ENCODE assay signal across 8 mouse cellular contexts in genomic region chr10:59949255-59949648, GRCm38 (mm10). TPM values are rescaled to one million over a fixed set of nuclear protein-coding genes. Genes with fewer than 3 reads are reported as not detected.
DNase-seq lines count a peak whose midpoint lies in the region; ATAC-seq and TF ChIP-seq lines count a peak whose summit lies in the region.

No protein-coding gene starts in this region.

- 0 out of 2 replicates have a peak, but pooled peaks have one; percentile 24 for TF ChIP-seq POLR2A in lung, adult 2 months (IDR thresholded peaks at IDR 0.05; ENCODE audit: borderline replicate concordance, extremely low read depth, low read depth, low read length)

- H3K27me3 ChIP-seq in heart, embryonic 15.5 days = no peaks in the 10 kb centered on the region
- H3K27me3 ChIP-seq in limb, embryonic 10.5 days (ENCODE audit: low read depth, poor library complexity, severe bottlenecking) = no peaks in the 10 kb centered on the region

- H3K9me3 ChIP-seq in heart, embryonic 15.5 days (replicated peaks) = no peaks in the 10 kb centered on the region
- H3K9me3 ChIP-seq in limb, embryonic 10.5 days (replicated peaks) = no peaks in the 10 kb centered on the region

- no peak overlapping the region for H3K4me3 ChIP-seq in lung, adult 2 months (replicated peaks; ENCODE audit: extremely low read depth, low read depth, low read length)
- peak overlapping the region; percentile 80; the same call in 1 of the 2 replicates for H3K4me3 ChIP-seq in heart, embryonic 15.5 days
- H3K4me3 ChIP-seq in limb, embryonic 10.5 days = peak overlapping the region; percentile 73

- peak overlapping the region; percentile 84; the same call in 1 of the 2 replicates for H3K9ac ChIP-seq in heart, embryonic 15.5 days

- peak overlapping the region; percentile 82 for H3K4me2 ChIP-seq in heart, embryonic 15.5 days

- ATAC-seq in heart, embryonic 15.5 days (replicated peaks; ENCODE audit: insufficient number of reproducible peaks, insufficient read depth, low FRiP score, low read depth) = no peak

- no peaks in the 10 kb centered on the region for H3K36me3 ChIP-seq in heart, embryonic 15.5 days
- peaks cover 17% of the 10 kb centered on the region for H3K36me3 ChIP-seq in limb, embryonic 10.5 days

- peaks cover 9% of the 10 kb centered on the region for H3K4me1 ChIP-seq in lung, adult 2 months (ENCODE audit: control insufficient read depth, insufficient read depth, low read length)
- H3K4me1 ChIP-seq in heart, embryonic 15.5 days (replicated peaks) = peaks cover 52% of the 10 kb centered on the region
- H3K4me1 ChIP-seq in limb, embryonic 10.5 days = peaks cover 44% of the 10 kb centered on the region

- TF ChIP-seq CTCF in lung, adult 2 months (IDR thresholded peaks at IDR 0.05; ENCODE audit: insufficient read depth, low read length) = no peak

- no peak for DNase-seq in lung, adult 2 months
- no peak for DNase-seq in lung, postnatal 4 days
- DNase-seq in cerebellum, adult 18-20 months = peak; percentile 61 to 64
- DNase-seq in limb, embryonic 10.5 days (ENCODE audit: low spot score) = no peak
- no peak for DNase-seq in right cerebral cortex, adult 18-20 months
- no peak for DNase-seq in thymus, adult 18-20 months
- DNase-seq in urinary bladder, adult 2 months (ENCODE audit: low spot score) = no peak

- 28% methylated on average over 1 of the region's 1 CpGs for WGBS in lung, adult 2 months
- WGBS in heart, embryonic 15.5 days = 50% methylated on average over 1 of the region's 1 CpGs
- WGBS in limb, embryonic 10.5 days = 94% methylated on average over 1 of the region's 1 CpGs

- peak overlapping the region; percentile 88 for H3K27ac ChIP-seq in heart, embryonic 15.5 days
- H3K27ac ChIP-seq in limb, embryonic 10.5 days = peak overlapping the region; percentile 43; the same call in 1 of the 2 replicates

RNA-seq across cellular contexts. Expression of gene Ddit4, which starts 2.4 kb away (rescaled TPM):
- 32.6 and 53.4 TPM in 2 replicates for polyA plus RNA-seq in lung, adult 2 months (2012; rRNA removed)
- 22.7 and 33.4 TPM in 2 replicates for polyA plus RNA-seq in heart, embryonic 15.5 days (2015; fragmentation: Nextera tagmentation; extraction: Ambion mirVana)
- polyA plus RNA-seq in limb, embryonic 10.5 days (2016; fragmentation: Nextera tagmentation; extraction: Ambion mirVana) = 30.3 and 58.7 TPM in 2 replicates
- polyA plus RNA-seq in urinary bladder, adult 2 months (2012; rRNA removed) = 20.6 and 30.7 TPM in 2 replicates

RNA-seq across cellular contexts. Expression of gene Ascc1, which starts 53.4 kb away (rescaled TPM):
- 21.1 and 29.5 TPM in 2 replicates for polyA plus RNA-seq in lung, adult 2 months (2012; rRNA removed)
- polyA plus RNA-seq in heart, embryonic 15.5 days (2015; fragmentation: Nextera tagmentation; extraction: Ambion mirVana) = 36.1 and 40.6 TPM in 2 replicates
- polyA plus RNA-seq in limb, embryonic 10.5 days (2016; fragmentation: Nextera tagmentation; extraction: Ambion mirVana) = 32.1 and 36.5 TPM in 2 replicates
- 36.2 and 39.2 TPM in 2 replicates for polyA plus RNA-seq in urinary bladder, adult 2 months (2012; rRNA removed)

RNA-seq across cellular contexts. Expression of gene Anapc16, which starts 53.7 kb away (rescaled TPM):
- 61.1 and 64.5 TPM in 2 replicates for polyA plus RNA-seq in lung, adult 2 months (2012; rRNA removed)
- 85.4 and 92.2 TPM in 2 replicates for polyA plus RNA-seq in heart, embryonic 15.5 days (2015; fragmentation: Nextera tagmentation; extraction: Ambion mirVana)
- 103 and 111 TPM in 2 replicates for polyA plus RNA-seq in limb, embryonic 10.5 days (2016; fragmentation: Nextera tagmentation; extraction: Ambion mirVana)
- polyA plus RNA-seq in urinary bladder, adult 2 months (2012; rRNA removed) = 91.8 and 93.0 TPM in 2 replicates

Comparison
In these comparisons a context has a peak if more than half of its experiments do, and no peak if none do; other contexts are left out.
1. DNase-seq: peak in cerebellum, adult 18-20 months (2 of 2); none in lung, adult 2 months (single experiment), lung, postnatal 4 days (0 of 2), limb, embryonic 10.5 days (single experiment), right cerebral cortex, adult 18-20 months (single experiment), thymus, adult 18-20 months (0 of 2) and urinary bladder, adult 2 months (single experiment).